Mouse (Mus musculus): ENCODE results near the gene Zfp609.

Zfp609 gene

DNA sequence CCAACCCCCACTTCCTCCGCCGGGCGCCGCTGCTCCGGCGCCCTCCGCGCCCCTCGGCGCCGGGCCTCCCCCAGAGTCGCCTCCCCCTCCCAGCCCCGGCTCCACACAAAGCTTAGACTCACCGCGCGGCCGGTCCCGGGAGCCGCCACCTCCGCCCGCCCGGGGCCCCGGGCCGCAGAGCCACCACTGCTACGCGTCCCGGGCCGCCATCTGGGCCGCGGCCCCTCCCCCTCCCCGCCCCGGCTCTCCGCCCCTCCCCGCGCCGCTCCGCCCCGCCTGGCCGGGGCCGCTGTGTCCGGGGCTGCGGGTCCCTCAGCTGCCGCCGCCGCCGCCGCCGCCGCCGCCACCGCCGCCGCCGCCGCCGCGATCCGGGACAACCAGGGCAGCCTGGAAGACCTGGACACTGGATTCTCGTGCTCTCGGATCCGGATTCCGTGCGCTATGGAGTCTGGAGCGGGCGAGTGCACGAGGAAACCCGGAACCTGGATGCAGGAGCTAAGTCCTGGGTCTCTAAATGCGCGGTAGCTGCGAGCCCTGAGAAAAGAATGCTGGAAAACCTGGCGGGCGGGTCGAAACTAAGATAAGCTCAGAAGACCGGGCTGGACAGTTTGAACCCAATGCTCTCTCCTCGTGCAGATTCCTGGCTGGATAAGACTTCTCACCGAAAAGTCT, at the start of gene Zfp609:
Zfp609 (minus strand) TSS at position 221 of the 672 bp plus-strand sequence.
- DNase-seq (ENCODE audit: low spot score) = peak; percentile 99

DNA sequence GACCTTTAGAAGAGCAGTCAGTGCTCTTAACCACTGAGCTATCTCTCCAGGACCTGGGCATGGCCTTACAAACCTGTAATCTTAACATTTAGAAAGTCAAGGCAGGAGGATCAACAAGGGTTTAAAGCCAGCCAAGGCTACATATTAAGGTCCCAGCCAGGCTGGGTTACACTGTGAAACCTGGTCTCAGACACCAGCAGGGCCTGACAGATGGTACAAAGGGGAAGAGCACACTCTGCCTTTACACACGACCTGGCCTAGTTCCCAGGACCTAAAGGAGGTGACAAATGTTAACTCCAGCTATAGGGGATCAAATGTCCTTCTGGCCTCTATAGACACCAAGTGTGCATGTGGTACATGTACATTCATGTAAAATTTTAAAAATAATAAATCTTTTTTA, 32.3 kb upstream of the Zfp609 start:
- no peak for DNase-seq (ENCODE audit: low spot score)

DNA sequence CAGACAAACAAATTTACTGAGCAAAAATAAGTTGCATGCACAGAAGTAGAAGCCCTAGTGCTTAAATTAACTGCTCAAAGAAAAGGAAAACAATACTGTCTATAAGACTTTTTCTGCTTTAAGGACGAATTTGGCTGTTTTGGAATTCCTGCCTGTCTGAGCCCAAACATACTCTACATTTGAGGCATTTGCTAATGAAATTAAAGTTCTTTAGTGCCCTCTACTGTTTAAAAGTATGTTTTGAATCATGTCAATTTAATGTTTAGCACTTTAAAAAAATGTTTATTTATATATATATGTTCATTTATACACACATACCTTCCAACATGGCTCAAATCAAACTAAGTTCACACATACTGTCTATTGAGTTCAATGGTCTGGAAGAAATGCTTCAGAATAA, 22.8 kb upstream of the Zfp609 start:
- DNase-seq (ENCODE audit: low spot score) = peak; percentile 73

DNA sequence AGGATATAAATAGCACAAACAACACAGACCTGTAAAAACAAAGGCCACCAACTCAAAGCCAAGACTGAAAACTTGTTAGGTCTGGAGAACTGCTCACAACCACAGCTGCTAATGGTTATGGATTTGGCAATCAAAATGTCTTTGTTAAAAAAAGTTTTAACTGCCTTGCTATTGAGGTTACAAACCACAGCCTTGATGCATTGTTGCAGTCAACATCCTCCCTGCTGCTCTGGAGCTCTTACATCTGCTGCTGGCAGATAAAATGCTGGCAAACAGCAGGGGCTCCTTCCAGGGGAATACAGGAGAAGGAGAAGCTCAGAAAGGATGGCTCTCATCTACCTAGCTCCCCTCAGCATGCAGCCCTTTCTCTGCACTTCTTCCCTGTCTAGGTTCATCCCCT, 20.8 kb upstream of the Zfp609 start:
- no peak for DNase-seq (ENCODE audit: low spot score)

DNA sequence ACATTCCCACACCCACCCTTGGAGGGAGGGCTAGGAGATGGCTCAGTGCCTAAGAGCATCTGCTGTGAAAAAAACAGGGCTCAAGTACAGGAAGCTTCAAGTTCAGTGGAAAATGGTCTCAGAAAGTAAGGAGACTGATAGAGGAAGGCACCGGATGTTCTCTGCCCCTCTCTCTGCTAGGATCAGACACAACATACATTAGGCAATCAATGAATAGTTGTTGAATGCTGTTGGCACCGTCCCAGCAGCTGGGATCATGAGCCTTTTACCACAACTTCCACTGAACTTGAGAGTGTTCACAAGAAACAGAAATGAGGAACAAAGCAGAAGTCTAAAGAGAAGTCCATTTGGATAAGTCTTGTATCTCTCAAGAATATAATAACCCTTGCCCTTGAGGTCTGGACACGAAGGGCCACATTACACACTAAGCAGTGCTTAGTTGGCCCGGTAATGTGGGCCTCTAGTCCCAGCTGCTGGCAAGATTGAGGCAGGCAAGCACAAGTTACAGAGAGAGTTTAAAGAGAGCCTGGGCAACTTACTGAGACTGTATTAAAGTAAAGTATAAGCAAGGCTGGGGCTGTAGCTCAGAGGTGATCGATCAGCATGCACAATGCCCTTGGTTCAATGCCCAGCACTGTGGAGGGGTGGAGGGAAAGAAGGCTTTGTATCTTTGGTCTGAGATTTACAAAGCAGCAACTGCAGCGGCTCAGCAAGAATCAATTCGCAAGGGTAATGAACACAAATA, 17.2 kb upstream of the Zfp609 start:
- no peak for DNase-seq (ENCODE audit: low spot score)

DNA sequence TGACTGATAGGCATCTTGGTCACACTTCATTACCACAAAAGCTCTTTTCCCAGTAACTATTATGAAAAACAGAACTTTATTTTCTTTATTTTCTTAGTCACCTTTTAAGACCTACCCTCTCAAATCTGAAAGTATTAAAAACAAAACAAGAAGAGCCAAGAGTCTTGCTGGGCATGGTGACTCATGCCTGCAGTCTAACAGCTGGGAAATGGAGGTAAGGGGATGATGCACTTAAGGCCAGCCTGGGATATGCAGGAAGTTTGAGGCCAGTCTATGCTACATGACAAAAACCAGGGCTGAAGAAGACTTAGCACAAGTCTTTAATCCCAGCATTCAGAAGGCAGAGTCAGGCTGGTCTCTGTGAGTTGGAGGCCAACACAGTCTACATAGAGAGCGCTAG, 12.5 kb upstream of the Zfp609 start:
- no peak for DNase-seq (ENCODE audit: low spot score)

DNA sequence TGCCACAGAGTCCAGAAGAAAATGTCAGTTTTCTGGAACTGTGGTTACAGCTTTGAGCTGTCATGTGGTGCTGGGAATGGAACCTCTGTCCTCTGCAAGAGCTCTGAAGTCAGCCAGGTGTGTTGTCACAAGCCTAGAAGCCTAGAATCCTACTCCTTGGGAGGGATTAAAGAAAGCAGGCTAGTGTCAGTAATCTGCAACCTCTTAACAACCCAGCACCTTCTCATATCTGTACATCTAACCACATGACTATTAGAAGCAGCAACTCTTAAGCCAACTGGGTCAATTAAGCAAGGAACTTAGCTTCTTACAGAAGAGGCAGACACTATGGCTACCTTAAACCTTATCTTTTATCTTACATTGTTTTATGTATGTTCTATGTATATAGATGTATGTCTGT, 9.6 kb upstream of the Zfp609 start:
- no peak for DNase-seq (ENCODE audit: low spot score)

DNA sequence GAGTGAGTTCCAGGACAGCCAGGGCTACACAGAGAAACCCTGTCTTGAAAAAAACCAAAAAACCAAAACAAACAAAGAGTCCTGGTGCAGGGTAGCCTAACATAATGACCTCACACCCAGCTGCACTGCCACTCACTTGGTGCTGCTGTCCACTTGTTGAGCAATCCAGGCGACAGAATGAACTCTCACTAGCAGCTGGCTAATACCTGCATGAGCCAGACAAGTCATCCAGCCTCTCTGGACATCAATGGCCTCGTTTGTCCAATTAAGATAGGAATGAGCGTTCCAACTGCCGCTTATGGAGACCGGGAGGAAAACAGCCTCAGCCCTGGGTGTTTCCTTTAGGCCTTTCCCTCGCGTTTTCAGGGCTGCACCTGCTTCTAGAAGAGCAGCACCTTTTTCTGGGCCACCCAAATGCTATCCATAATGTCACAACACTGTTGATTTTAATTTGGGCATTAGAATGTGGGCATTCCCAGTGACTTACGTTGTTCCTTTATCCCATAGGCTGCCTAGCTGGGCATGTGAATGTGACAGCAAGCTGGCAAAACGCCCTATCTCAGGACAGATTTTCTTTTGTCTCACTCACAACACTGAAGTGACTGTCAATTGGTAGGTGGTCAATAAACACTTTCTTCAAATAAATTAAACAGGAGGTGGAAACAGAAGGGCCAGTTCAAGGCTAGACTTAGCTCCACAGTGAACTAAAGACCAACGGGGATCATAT, 7.4 kb upstream of the Zfp609 start:
- DNase-seq (ENCODE audit: low spot score) = peak; percentile 66

DNA sequence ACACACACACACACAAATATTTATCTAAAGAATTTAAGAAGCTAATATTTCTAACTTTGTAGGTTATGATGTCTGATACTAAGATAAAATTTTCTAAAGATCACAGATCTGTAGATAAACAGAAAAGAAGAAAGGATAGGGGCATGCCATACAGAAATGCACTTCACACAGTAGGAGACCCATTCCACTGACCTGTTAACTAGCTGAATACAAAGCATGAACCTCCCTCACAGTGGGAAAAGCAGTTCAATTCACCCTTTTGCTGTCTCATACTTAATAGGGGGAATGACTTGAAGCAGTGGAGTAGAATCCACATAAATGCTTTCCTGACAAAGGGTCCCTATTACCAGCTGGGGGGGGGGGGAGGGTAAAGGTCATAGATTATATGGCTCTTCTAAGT, 6.3 kb upstream of the Zfp609 start:
- DNase-seq (ENCODE audit: low spot score) = peak; percentile 61

DNA sequence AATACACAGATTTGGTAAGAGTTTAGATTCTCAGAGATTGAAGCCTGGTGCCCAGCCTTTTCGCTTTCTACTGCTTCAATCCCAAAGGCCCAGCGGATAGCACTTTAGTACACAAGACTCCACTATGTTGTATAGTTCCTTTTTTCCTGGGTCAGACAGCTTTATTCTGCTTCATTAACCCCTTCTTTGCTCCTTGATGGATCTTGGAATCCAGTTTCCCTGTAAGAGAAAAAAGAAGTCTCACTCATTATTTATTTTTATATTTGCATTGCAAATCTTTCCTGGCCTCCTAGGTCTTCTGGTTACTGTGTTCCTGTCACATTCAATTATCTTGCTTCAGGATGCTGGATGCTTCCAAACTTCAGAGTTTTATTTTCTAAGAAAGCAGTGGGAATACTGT, 5.9 kb upstream of the Zfp609 start:
- DNase-seq (ENCODE audit: low spot score) = peak; percentile 72

DNA sequence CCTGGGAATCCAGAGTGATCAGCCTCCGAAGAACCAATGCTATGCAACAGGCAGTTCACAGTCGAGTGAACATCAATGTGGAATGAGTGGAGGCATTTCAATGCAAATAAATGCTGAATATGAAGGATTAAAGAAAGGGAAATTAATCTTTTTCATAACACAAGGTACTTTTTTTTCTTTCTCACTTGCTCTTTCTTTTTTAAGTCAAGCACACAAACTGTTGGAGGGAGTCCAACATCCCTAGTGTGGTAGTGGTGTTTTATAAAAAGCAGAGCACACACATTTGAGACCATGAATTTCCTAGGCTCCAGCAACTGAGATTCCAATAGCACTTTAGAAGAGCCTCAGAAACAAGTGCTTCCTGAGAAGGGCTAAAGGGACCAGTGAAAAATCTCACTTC, 4.7 kb upstream of the Zfp609 start:
- DNase-seq (ENCODE audit: low spot score) = peak; percentile 46

DNA sequence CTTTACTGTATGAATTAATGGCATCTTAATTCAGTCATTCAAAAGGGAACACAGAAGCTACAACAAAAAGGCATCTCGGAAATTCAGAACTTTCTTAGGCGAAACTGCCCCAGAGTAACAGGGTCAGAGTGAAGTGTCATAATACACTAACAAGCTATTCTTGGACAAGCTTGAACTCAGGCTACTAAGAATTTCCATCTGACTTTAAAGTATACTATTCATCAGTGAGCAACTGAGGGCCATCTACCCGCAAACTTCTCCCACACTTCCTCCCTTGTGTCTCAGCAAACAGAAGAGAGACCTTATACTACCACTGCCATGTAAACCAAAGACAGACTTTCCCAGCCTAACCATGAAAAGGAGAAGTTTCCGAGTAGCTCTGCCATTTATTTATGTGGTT, 3.8 kb upstream of the Zfp609 start:
- DNase-seq (ENCODE audit: low spot score) = no peak

DNA sequence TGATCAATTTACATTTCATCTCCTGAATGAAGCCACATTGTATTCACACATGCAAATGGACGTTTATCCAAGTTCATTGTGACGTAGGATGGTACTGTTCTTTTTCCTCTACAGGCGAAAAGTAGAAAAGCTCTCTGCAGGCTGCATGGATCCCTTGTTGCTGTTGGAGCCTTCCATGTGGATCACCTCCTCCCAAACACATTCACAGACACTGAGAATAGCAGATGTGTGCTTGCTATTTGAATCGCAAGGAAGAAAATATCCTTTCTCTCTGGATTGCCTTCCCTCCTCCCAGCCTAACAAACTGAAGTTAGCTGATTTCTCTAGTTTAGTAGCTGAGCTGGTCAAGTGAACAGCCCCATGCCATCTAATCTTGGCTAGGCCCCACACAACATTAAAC, 2.9 kb upstream of the Zfp609 start:
- DNase-seq (ENCODE audit: low spot score) = no peak

DNA sequence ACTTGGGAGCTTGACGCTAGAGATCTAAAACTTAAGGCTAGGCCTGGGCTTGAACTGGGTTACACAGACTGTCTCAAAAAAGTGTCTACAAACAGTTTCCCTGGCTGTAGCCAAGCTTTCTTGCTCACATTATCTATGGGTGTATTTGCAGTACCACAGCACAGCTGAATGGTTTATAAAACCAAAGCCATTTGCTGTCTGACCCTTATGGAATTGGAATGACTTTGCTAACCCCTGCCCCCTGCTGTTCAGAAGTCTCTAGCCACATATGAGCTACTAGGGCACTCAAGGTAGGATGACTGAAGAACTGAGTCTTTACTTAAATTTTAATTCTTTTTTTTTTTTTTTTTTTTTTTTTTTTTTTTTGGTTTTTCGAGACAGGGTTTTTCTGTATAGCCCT, 2.0 kb upstream of the Zfp609 start:
- peak; percentile 44 for DNase-seq (ENCODE audit: low spot score)

DNA sequence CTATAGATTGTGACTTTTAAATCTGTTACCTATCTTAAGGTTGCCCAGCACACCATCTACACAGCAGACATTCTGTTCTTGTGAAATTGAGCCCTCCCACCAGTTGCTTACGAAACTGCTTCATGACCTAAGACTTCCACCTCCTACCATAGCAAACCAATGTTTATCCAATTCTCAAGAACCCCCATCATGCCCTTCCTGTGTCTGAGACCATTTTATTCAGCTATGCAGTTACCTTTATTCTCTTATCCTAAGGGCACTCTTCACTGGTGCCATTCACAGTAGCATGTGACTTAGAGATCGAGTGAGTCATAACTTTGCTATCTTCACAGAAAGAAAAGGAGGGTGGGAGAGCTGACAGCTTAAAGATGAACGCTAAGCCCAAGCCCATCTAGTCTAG, 1.1 kb upstream of the Zfp609 start:
- no peak for DNase-seq (ENCODE audit: low spot score)

DNA sequence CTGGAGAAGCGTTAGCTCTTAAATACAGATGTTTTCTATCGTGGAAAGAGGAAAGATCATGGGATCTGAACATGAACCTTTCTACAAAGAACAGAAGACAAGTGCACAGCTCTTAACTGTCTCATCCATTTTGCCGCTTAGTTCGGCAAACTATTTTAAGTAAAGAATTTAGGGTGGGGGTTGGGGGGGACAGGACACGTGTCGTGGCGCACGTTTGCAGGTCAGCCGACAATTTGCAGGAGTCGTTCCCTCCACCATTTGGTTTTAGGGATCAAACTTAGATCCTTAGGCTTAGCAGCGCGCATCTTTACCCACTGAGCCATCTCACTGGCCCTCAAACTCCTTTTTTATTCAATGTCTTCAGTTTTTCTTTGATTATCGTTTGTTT, 646 bp upstream of the Zfp609 start:
- DNase-seq (ENCODE audit: low spot score) = no peak

DNA sequence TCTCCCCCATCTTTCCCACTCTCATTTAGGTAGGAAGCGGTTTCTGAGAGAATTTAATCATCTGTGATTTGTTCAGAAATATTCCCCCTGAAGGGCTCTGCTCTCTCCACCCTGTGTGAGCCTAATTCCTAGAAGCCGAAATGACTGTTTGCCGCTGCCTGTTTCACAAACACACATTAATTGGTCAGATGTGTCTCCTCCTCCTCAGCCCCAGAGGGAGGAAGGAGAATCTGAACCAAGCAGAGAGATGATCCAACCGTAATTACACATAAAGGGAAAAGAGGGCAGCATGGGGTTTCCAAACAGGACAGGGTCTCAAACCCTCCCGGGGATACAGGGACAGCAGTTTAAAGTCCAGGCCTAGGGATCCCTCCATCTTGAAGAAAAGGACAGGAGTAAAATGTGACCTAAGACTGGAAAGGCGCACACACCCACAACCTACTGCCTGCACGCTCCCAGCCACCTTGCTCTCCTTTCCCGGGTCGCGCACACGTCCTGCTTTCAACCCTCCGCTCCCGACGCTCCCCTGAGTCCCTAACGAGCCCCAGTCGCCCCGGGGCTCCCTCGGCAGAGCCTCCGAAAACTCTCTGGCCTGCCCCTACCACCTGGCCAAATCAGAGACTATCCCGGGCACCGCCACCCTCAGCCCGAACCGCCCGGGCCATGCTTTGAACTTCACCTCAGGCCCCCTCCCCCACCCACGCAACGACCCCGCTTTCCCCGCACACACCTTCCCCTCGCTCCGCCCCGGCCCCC, 598 bp downstream of the Zfp609 start:
- peak; percentile 70 for DNase-seq (ENCODE audit: low spot score)

DNA sequence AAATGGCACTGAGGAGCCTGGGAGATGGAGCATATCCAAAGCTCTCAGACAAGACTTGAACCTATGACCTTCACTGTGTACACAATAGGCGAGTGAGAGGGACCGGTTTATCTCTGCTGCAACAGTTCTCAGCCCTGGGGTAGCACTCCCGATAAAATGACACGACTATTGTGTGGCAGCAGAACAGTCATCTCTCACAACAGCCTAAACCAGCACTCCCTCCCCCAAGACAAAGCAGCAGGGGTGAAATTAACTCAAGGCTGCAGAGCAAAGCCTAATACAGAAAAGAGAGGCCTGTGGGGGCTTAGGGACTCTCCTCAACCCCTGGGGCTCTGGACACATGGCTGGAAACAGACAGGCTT, 1.2 kb downstream of the Zfp609 start:
- DNase-seq (ENCODE audit: low spot score) = no peak

DNA sequence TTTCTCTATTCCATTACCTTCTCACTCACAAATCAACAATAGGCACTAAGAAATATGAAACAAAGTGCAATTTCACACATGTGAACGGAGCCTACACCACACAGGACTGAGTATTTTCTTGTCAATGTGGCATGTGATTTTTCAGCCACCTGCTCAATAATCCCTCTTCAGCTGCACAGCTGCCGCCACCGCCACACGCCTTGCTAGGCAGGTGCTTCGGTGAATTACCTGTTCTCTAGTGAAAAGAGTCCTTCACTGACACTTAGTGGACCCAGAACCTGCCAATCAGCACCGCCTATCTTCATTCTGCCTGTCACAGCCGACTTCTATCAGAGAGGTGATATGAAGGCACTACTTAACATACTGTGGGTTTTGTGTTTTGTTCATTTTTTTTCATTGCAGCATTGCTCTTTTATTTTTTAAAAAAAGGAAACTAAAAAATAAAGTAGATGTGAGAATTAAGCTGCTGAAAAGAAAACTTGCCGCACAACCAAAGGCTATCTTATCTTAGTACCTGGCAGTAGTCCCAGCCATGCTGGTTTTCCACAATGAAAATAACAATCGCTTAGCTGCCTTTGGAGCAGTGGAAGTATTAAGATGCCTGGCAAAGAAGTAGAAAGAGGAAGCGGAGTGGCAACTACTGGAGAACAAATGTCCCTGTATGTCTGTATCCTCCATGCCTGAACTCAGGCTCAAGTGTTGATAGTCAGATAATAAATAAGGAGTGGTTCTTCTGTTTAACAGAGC, 3.5 kb downstream of the Zfp609 start:
- no peak for DNase-seq (ENCODE audit: low spot score)

DNA sequence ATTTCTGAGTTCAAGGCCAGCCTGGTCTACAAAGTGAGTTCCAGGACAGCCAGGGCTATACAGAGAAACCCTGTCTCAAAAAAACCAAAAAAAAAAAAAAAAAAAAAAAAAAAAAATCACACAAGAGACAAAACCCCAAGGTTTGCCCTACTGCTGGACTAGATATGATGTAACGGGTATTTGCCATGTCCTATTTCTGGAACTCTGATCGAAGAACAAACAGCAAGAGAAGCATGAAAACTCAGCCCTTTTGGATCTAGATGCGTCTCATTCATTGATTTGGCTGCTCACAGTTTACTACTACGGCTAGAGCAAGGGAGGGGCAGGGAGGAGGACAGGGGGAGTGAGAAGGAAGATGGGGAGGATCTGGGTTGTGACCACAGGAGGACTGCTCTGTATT, 5.4 kb downstream of the Zfp609 start:
- DNase-seq (ENCODE audit: low spot score) = no peak

DNA sequence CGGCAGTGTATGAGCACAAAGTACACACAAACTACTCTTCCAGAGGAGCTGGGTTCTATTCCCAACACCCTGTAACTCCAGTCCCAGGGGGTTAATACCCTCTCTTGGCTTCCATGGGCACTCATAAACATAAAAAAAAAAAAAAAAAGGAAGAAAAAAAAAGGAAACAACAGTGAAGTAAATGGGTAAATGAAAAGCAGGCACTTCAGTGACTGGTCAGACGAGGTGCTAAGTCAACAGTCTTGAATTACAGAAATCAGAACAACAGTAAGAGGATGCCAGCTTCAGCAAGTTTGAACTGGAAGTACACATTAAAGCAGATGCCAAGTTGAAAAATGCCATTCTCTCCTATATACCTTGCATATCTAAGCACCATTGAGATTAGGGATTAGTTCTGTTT, 7.1 kb downstream of the Zfp609 start:
- DNase-seq (ENCODE audit: low spot score) = no peak

DNA sequence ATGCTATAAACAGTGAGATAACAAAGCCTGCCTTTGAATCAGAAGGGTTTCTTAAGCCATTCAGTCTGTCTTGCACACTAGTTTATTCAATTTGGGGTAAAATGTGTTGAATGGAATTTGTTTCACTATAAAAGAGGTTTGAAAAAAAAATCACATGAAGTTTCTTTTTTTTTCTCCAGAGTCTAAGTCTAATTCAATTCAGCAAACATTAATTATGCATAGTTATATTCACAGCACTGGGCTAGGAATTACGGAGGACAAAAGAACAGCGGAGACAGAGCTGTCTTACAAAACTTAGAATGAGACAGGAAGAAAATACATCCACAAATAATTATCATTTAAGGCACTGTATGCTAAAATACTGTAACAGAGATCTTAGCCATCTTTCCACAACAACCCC, 9.0 kb downstream of the Zfp609 start:
- DNase-seq (ENCODE audit: low spot score) = no peak
